Mouse (Mus musculus): ENCODE results near the gene Angptl2.

DNA sequence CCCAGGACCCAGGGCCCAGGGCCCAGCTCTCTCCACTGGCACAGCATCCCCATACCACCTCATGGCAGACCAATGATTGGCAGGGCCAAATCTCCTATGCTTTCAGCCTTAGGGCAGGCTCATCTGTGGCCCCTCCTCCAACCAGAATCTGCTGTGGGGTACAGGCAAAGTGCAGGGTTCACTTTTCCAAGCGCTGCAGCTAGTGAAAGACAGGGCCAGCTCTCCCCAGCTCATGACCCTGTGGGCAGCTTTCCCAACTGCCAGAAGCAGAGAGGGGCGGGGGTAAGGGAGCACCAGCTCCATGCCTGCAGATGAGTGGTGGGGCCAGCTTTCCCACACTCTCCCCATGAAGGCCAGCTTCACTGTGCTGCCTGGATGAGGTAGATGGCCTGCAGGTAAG lies 5.0 kb upstream of the Angptl2 start:
- TF ChIP-seq EP300 (IDR thresholded peaks at IDR 0.05; ENCODE audit: low read length) (no peak), POLR2A (IDR thresholded peaks at IDR 0.05; ENCODE audit: low read depth, low read length) (no peak), USF2 (conservative IDR thresholded peaks at IDR 0.05; ENCODE audit: low read depth, low read length) (no peak), UBTF (IDR thresholded peaks at IDR 0.05; ENCODE audit: low read depth, low read length) (no peak), ZNF384 (IDR thresholded peaks at IDR 0.05; ENCODE audit: low read depth, low read length) (no peak), MAZ (IDR thresholded peaks at IDR 0.05; ENCODE audit: low read depth, low read length) (no peak), MAX (IDR thresholded peaks at IDR 0.05; ENCODE audit: low read length) (no peak), CTCF (conservative IDR thresholded peaks at IDR 0.05 in 1 of 2, IDR thresholded peaks at IDR 0.05 in 1 of 2; ENCODE audit: low read depth in 2 of 2, low read length in 2 of 2) (no peak), CHD2 (IDR thresholded peaks at IDR 0.05; ENCODE audit: low read length) (no peak), POLR2AphosphoS2 (IDR thresholded peaks at IDR 0.05; ENCODE audit: low read depth, low read length) (no peak), HCFC1 (IDR thresholded peaks at IDR 0.05; ENCODE audit: low read depth, low read length) (no peak), TCF12 (IDR thresholded peaks at IDR 0.05; ENCODE audit: low read depth, low read length) (no peak)
